Mouse (Mus musculus) gastrocnemius, postnatal 4 days (tissue): ENCODE measurements around the gene Plekha5. TPM values are rescaled to one million over a fixed set of nuclear protein-coding genes. Genes with fewer than 3 reads are reported as not detected.
"Not testable (repeated sequence)": the region's sequence is repeated elsewhere in the genome, so short reads cannot be mapped to it uniquely, and the experiment has no call there.

Experiments used
- DNase-seq, 2 experiments: peaks; one replicate each; pipeline ENCODE4 v3.0.0; 2021 to 2022; ENCODE audit warnings: low spot score in 2 of 2, mixed read lengths in 2 of 2
- total RNA-seq, 2 experiments: library from RNA; stranded (reverse); gene quantifications; 2 replicates each; pipeline ENCODE4 v1.2.3; 2021

Gene Plekha5
- total RNA-seq, 2 experiments from 2014 or later: 34.7 to 40.1 TPM

DNA sequence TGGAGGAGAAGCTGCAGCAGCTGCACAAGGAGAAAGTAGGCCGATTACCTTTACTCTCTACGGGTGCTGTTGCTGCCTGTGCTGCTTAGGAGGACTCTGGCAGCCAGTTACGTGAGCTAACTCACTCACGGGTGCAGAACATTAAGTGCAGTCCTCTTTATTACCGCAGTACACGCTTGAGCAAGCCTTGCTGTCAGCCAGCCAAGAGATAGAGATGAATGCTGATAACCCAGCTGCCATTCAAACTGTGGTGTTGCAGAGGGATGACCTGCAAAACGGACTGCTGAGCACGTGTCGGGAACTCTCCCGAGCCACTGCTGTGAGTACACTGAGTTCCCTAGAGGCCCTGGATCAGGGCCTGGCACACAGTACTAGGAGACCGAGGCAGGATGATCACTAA, 146.3 kb downstream of the Plekha5 start:
- DNase-seq: no peak

DNA sequence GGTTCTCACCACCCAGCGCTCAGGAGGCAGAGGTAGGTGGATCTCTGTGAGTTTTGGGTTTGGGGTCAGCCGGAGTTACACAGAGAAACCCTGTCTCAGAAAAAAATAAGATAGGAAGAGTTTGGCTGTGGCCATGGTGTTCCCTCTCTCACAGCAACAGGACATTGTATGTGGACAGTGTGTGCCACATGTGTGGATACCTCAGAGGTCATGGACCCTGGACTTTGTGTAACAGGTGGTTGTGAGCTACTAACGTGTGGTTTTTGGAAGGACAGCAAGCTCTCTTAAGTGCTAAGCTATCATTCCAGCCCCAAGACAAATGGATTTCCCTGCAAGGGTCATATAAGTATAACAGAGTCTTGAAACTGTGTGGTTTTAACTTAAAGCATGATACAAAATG, 151.1 kb downstream of the Plekha5 start:
- DNase-seq: no peak

DNA sequence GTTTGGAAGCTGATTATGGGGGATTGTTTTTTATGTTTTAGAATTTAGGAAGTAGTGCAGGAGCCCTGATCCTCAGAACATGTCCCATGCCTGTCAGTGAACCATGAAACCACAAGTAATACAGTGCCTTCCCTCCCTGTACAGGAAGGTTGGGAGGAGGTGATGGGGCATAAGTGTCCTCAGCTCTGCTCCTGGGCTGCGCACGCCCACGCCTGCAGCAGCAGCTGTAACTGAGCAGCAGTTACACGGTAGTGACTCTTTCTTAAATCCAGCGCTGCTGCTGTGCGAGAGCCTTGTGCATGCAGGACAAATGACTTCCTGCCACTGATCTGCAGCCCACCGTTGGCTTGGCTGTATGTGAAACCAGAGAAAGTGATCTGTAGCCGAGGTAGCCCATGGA, 152.3 kb downstream of the Plekha5 start:
- DNase-seq: no peak

DNA sequence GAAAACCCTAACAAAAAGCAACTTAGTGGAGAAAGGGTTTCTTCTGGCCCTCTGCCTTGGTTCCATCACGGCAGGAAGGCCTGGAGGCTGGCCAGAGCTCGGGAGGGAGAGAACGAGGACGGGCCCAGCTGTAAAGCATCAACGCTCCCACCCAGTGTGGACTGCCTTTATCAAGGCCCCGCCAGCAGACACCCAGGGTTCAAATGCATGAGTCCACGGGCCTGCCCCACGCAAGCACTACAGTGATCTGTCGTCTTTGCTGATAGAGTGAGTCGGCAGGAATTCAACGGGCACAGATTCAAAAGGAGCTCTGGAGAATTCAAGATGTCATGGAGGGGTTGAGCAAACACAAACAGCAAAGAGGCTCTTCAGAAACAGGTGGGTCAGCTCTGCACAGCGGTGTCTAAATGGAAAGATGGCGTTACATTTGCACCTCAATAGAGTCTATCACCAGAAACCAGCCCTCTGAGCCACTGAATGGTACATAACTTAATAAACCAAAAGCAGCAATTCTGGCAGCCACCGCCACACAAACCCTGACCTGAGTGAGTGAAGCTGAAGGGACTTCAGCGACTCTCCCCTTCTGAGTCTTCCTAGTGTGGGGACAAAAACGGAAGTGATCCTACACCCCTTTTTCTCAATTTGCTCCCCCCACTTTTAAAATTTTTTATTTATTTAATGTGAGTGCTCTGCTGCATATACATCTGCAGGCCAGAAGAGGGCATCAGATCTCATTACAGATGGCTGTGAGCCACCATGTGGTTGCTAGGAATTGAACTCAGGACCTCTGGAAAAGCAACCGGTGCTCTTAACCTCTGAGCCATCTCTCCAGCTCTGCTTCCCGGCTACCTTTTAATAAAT, 153.3 kb downstream of the Plekha5 start:
- peak in 1 of 2 experiments; percentile 26 for DNase-seq

DNA sequence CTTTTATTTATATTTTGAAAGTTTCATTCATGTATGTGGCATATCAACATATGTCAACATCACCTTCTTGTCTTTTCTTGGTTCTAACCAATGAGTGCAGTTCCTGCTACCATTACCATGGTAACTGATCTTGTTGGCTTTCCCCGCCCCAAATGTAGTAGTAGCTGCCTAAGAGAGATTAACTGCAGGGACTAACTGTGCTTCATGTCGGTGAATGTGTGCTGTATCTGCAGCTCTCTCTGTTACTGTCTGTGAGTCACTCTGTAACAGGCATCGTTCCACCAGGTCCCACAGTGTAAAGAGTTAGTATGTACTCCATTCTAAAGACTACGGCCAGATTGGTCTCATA, 153.9 kb downstream of the Plekha5 start:
- no peak for DNase-seq

DNA sequence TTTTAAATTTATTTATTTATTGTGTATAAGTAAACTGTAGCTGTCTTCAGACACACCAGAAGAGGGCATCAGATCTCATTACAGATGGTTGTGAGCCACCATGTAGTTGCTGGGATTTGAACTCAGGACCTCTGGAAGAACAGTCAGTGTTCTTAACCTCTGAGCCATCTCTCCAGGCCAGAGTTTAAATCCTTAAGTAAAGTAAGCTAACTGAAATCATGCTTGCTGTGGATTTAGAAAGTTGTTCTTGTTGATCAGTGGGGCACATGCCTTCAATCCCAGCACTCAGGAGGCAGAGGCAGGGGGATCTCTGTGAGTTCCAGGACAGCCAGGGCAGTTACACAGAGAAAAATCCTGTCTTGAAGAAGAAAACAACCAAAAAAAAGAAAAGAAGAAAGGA, 155.1 kb downstream of the Plekha5 start:
- DNase-seq: not testable (repeated sequence)

DNA sequence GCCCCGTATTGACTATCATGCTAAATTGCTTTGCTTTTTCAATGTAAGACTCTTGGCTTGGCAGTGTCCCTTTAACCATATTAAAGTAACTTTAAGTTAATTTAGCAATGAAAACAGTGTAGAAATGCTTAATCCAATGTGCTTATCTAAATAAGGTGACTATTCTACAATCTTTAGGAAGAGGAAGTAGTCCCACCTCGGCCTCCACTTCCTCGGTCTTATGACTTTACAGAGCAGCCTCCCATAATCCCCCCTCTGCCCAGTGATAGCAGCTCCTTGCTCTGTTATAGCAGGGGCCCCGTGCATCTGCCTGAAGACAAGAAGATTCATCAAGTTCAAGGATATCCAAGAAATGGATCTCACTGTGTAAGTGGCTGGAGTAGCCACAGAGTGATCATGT, 156.3 kb downstream of the Plekha5 start:
- no peak for DNase-seq

DNA sequence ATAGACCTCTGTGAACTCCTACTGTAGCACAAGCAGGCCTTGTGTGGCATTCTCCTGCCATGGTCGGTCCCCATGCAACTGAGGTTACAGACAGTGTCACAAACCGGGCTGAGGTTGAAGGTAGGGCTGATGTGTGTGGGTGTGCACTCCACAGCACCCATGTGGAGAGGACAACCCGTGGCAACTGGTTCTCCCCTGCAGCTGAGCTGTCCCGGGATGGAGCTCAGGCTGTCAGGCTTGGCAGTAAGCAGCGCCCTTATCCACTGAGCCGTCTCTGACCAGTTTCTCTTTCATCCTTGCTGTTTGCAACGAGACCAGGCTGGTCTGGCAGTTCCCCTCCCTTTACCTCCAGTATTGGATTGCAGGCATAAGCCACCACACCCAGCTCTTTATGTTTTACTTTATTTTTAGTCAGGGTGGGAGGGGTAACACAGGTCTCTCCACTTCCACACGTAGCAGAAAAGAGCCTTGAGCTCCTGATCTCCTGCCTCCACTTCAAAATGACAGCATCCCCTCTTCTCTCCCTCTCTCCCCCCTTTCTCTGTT, 162.9 kb downstream of the Plekha5 start:
- no peak for DNase-seq

DNA sequence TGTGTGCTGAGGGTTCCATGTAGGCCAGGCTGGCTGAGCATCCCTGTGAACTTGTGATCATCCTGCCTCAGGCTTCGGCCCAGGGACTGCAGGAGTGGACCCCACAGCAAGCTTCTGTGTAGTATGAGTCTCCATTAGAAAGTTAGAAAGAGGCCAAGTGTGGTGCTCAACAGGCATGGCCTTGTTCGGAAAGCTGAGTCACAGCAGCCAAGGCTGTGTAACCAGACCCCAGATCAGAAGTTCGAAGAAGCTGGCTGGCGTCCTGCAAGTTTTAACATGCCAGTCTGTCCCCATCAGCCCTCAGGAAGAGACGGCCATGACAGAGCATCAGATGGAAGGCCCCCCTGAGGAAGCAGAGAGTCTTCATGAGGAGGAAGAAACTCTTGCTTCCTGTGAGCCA, 167.5 kb downstream of the Plekha5 start:
- DNase-seq: no peak

DNA sequence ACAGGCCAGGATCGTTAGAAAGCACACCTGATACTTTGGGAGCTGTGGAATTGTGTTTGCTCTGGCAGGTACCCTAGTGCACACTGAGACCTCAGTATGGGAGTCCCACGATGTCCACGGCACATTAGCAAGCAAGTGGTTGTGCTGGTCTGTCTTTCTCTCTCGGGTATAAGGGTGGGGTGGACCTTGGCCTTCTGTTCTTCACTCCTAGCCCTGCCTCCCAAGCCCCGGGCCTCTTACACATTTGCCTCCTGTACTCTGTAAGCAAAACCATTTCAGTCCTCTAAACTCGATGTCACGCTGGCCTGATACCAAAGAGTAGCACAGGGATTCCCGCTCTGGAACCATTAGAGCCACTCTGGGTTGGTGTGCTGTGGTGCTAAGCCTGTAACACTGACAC, 168.9 kb downstream of the Plekha5 start:
- DNase-seq: no peak

DNA sequence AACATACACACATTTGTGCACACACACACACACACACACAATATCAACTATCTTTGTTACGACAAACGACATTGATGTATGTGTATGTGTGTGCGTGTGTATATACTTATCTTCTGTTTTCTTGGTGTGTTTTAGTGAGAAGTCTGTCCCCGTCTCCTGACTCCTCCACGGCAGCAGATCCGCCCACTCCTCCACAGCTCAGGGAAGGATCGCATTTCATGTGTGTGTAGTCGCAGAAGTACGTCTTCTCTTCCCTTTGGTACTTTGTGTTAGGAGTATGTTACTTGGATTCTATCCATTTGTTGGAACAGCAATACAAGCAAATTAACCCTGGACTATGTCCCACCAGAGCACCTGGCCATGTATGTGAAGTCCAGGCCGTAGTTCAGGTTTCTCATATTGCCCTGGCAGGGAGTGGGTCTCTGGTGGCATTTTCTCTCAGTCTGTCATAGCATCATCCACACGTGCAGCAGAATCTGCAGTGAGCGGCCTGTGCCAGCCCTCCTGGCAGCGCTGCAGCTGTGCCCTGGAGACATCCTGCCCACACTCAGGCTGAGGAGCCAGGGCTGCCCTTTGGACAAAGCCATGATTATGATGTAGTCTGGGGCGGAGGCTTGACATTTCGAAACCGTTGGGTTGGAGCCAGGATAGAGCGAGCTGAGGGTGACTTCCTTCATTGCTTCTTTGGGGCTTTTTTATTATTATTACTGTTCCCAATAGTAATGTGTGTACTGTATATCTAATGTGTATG, 169.7 kb downstream of the Plekha5 start:
- peak in 1 of 2 experiments; percentile 65 for DNase-seq

DNA sequence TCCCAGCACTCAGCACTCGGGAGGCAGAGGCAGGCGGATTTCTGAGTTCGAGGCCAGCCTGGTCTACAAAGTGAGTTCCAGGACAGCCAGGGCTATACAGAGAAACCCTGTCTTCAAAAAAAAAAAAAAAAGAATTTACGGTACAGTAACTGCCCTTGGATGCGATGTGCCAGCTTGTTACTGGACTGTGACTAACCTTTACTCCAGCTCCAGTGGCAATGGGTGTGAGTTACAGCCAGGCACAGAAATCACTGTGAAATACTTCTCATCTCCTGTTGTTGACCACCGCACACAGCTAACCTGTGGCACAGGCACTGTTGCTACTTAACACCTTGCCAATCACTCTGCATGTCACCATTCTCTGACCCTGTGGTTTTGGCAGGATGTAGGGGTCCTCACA, 171.7 kb downstream of the Plekha5 start:
- not testable (repeated sequence) for DNase-seq

DNA sequence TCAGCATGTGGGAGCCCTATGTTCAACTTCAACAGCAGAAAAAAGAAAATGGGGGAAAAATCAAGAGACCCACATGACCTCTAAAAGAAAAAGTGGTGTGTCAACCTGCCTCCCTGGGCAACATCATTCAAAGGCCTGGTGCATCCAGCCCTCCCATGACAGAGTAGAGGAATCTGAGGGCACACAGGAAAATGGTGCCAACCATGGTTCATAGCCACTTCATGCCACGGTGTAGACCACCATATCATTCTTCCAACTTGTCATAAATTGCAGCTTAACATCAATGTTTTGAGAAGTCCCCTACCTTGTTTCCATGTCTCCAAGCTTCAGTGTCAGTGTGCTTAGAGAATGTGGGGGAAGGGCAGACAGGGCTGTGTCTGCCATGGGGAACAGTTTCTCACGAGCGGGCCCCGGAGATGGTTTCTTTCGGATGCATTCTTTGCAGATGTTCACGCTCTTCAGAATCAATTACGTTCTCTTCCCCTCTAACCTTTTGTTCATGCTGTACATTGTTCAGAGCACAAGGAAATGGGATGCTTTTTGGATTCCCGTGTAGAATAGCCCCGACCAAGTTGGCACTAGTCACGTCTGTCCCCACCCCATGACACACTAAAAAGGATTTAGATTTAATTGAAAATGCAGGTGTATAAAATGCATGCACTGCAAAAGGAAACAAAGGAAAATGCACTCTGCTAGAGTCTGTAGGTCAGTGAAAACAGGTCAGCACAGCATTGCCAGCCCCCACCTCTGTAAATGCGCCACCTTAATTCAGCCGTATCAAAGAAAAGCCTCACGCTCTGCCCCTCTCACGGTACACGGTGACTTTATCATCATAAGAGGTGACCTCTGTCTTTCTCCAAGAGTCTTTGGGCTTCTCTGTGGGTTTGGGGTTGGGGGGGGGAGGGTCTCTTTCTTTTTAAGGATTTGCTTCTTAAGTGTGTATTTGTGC, 173.8 kb downstream of the Plekha5 start:
- DNase-seq: no peak

DNA sequence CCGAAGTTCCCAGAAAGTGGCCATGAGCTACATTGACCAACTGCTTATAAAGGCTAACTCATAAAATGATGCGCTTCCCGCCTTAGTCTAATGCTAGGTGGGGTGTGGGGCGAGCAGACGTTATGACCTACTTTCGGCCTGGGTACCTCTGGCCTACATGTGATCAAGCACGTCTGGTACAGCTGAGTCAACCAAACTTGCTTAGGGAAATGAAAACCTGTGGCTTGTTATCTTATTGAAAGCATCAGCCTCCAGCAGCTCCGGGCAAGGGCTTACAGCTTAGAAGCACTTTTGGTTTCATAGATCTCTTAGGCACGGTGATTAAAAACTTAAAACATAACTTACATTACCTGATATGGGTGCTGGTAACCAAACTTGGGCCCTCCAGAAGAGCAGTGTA, 174.7 kb downstream of the Plekha5 start:
- DNase-seq: no peak

DNA sequence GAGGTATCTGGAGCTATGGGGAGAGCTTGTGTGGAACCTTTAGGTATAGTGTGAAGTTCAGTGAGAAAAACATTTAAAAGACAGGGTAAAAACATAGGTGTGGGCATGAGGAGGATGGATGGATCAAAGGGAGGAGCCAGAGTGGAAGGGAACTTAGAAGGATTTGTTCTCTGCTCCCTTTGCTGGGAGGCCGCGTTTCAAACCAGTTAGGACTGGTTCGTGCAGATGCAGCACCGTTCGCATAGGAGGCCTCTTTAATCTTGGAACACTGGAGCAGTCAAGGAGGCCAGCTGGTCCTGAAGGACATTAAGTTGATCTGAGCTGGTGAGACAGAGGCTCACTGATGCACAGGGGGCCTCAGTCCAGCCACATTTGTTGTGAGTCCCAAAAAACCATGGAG, 175.5 kb downstream of the Plekha5 start:
- no peak for DNase-seq

DNA sequence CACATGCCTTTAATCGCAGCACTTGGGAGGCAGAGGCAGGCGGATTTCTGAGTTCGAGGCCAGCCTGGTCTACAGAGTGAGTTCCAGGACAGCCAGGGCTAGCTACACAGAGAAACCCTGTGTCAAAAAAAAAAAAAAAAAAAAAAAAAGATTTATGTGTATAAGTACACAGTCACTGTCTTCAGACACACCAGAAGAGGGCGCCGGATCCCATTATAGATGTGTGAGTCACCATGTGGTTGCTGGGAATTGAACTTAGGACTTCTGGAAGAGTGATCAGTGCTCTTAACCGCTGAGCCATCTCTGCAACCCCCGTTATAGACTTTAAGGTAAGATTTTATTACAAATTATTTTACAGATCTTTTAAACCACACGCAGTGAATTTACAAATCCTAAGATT, 176.8 kb downstream of the Plekha5 start:
- not testable (repeated sequence) for DNase-seq

DNA sequence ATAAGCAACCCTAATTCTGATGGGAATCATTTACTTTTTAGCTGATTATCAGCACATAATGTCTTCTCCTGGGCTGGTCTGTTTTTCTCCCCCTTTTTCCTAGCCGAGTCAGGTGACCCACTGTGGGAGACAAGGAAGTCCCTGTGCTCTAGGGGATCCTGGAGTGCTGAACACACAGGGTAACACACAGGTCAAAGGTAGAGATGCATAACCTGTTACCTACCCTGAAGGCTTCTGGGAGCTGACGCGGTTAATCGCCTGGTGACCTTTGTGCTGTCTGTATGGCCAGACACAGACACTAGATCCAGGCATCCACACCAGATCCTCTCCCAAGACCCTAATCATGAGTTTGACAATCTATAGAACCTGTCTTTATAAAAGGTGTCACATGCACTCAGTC, 177.3 kb downstream of the Plekha5 start:
- no peak for DNase-seq

DNA sequence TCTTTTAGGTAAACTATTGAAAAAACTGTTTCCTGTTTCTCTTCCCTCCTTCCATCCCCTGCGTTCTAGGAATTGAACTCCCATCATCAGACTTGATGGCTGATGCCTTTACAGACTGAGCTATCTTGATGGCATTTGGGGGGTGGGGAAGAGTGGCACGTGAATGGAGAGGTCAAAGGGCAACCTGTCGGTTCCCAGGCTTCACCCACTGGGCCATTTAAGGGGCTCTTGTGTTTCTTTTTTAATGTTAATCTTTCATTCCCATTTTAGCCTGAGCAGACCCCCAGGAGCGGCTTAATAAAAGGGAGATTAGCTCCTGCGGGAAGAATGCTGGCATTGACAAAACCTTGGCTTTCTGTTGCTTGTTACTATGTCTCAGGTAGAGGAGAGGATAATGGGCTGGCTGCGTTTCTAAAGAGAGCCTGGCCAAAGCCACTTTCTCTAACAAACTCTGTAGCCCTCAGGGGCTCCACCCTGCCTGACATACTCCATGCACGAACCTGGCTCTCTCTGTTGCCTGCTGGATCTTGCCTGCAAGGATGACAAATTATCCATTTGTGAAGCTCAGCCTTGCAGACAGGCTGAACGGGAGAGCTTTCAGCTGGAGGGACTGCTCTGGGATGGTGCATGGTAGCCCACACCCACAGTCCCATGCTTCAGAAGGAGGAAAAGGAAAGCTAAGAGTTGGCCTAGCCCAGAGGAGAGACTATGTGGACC, 179.5 kb downstream of the Plekha5 start:
- no peak for DNase-seq

DNA sequence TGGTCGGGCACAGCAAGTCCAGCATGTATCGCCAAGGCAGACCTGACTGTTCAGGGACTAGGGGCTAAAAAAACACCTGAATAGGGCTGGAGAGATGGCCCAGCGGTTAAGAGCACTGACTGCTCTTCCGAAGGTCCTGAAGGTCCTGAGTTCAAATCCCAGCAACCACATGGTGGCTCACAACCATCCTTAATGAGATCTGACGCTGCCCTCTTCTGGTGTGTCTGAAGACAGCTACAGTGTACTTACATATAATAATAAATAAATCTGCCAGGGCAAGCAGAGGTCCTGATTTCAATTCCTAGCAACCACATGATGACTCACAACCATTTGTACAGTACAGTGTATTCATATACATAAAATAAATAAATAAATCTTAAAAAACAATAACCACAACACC, 181.3 kb downstream of the Plekha5 start:
- DNase-seq: not testable (repeated sequence)

DNA sequence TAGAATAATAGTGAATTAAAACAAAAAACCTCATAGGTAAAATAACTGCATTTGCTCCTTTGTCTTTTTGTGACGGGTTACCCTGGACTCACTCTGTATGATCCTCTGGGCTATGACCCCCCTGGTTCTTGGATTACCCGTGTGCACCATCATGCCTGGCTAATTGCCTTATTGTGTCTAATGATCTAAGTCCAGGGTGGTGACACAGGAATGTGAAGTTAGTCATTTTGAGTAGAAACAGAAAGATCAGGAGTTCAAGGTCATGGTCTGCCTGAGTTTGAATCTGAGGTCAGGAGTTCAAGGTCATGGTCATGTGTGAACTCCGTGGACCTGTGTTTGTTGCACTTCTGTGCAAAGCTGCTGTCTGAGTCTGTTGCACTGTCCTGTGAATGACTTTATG, 181.9 kb downstream of the Plekha5 start:
- no peak for DNase-seq

DNA sequence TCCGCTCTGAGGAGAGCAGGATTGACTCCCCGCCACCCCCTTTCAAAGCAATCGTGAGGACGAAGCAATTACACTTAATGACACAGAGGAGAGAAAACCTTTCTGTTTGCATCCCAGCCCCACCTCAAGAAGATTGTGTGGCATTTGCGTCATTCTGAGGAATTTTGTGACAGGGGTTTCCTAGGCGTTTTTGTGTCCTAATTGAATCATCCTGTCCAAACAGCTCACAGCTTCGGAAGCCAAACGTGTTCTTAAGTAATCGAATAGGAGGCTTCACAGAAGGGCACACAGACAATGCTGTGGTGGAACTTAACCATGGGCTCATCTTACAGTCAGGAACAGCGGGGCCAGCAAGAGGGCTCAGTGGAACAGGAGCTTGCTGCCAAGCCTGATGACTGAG, 182.7 kb downstream of the Plekha5 start:
- no peak for DNase-seq
